Mouse (Mus musculus) thymus, adult 18-20 months (tissue): ENCODE measurements around the gene Mid1.
A peak's percentile ranks its signal among the peaks of the same experiment; 100 is the strongest.

Source experiments
- DNase-seq, 2 experiments: peaks; one replicate each; pipeline ENCODE4 v3.0.0; 2022; ENCODE audit warnings: mixed read lengths in 2 of 2

Gene Mid1

GRCm38 (mm10) chrX:169826947-169827346 is 141.9 kb downstream of the Mid1 start:
- DNase-seq, result no peak

GRCm38 (mm10) chrX:169827720-169828119 is 142.7 kb downstream of the Mid1 start:
- no peak for DNase-seq

- no peak for DNase-seq
These were observed 143.1 kb downstream of the Mid1 start for GRCm38 (mm10) chrX:169828136-169828535.

- DNase-seq, result no peak
These were observed 145.1 kb downstream of the Mid1 start for GRCm38 (mm10) chrX:169830052-169830451.

GRCm38 (mm10) chrX:169837947-169838649 is 153.1 kb downstream of the Mid1 start:
- no peak for DNase-seq

- DNase-seq, result no peak
These were observed 153.6 kb downstream of the Mid1 start for GRCm38 (mm10) chrX:169838650-169838971.

GRCm38 (mm10) chrX:169843267-169843666 is 158.3 kb downstream of the Mid1 start:
- DNase-seq, result no peak

GRCm38 (mm10) chrX:169844150-169844772 is 159.3 kb downstream of the Mid1 start:
- DNase-seq, result no peak

GRCm38 (mm10) chrX:169846187-169846586 is 161.2 kb downstream of the Mid1 start:
- no peak for DNase-seq

GRCm38 (mm10) chrX:169861194-169861720 is 176.3 kb downstream of the Mid1 start:
- DNase-seq, result no peak

- no peak for DNase-seq
These were observed 177.4 kb downstream of the Mid1 start for GRCm38 (mm10) chrX:169862440-169862839.

- DNase-seq, result no peak
These were observed 177.8 kb downstream of the Mid1 start for GRCm38 (mm10) chrX:169862848-169863247.

- no peak for DNase-seq
These were observed 178.8 kb downstream of the Mid1 start for GRCm38 (mm10) chrX:169863841-169864240.

GRCm38 (mm10) chrX:169868223-169868622 is 183.2 kb downstream of the Mid1 start:
- DNase-seq, result no peak

GRCm38 (mm10) chrX:169874475-169874874 is 189.5 kb downstream of the Mid1 start:
- DNase-seq, result no peak

GRCm38 (mm10) chrX:169879481-169880362 is 194.7 kb downstream of the Mid1 start:
- DNase-seq, result peak; percentile 11 to 16

- no peak for DNase-seq
These were observed 195.3 kb downstream of the Mid1 start for GRCm38 (mm10) chrX:169880363-169880711.

- DNase-seq, result peak; percentile 10 to 21
These were observed 195.8 kb downstream of the Mid1 start for GRCm38 (mm10) chrX:169880826-169881225.

GRCm38 (mm10) chrX:169881253-169882219 is 196.5 kb downstream of the Mid1 start:
- DNase-seq, result no peak

GRCm38 (mm10) chrX:169882220-169882609 is 197.2 kb downstream of the Mid1 start:
- no peak for DNase-seq

- no peak for DNase-seq
These were observed 198.7 kb downstream of the Mid1 start for GRCm38 (mm10) chrX:169883536-169884272.

GRCm38 (mm10) chrX:169890541-169890940 is 205.5 kb downstream of the Mid1 start:
- DNase-seq, result no peak
